Mouse (Mus musculus): ENCODE results near the gene Tspan9. TPM values are rescaled to one million over a fixed set of nuclear protein-coding genes. Genes with fewer than 3 reads are reported as not detected.
A peak's percentile ranks its signal among the peaks of the same experiment; 100 is the strongest.

Gene Tspan9
- total and polyA plus RNA-seq, 2 experiments: 23.2 to 40.0 TPM

DNA sequence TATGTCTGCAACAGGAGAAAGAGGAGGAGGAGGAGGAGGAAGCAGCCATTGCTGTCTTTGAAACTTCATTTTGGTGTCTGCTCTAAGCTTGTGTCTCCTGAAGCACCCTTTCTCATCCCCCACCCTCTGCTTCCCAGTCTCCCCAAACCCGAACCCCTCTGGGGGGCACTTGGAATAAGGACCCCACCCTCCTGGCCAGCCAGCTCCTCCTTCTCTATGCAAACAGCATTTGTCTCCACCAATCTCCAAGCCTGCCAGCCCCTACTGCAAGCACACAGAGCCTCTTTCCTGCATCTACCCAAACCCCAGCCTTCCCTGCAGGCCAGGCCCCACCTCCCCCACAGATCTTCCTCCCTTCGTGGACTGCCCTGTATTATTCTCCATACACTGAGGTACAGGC is 12.0 kb downstream of the Tspan9 start:
- no peak overlapping the region for H3K9ac ChIP-seq (ENCODE audit: low read depth, low read length)
- DNase-seq (ENCODE audit: extremely low read depth, low read depth, low spot score): no peak
- peaks cover 5% of the 10 kb centered on the region; the same call in 1 of the 2 replicates for H3K79me2 ChIP-seq (ENCODE audit: control insufficient read depth, insufficient read depth, low read length)
- no peak overlapping the region for H3K4me3 ChIP-seq (ENCODE audit: insufficient read depth, low read depth, low read length)
- WGBS: 84% methylated on average over 2 of the region's 2 CpGs
- no peaks in the 10 kb centered on the region for H3K36me3 ChIP-seq (ENCODE audit: control insufficient read depth, insufficient read depth, low read length)
- no peak overlapping the region for H3K27ac ChIP-seq (replicated peaks; ENCODE audit: insufficient read depth, low read depth, low read length)
- no peak for TF ChIP-seq POLR2A (IDR thresholded peaks at IDR 0.05; ENCODE audit: extremely low read depth, insufficient read depth, low read length)
- TF ChIP-seq CTCF (IDR thresholded peaks at IDR 0.05; ENCODE audit: low read depth, low read length): no peak
- peaks cover 33% of the 10 kb centered on the region for H3K4me1 ChIP-seq (ENCODE audit: control insufficient read depth, insufficient read depth, low read length)
- no peaks in the 10 kb centered on the region for H3K27me3 ChIP-seq (ENCODE audit: control insufficient read depth, insufficient read depth, low read length)

DNA sequence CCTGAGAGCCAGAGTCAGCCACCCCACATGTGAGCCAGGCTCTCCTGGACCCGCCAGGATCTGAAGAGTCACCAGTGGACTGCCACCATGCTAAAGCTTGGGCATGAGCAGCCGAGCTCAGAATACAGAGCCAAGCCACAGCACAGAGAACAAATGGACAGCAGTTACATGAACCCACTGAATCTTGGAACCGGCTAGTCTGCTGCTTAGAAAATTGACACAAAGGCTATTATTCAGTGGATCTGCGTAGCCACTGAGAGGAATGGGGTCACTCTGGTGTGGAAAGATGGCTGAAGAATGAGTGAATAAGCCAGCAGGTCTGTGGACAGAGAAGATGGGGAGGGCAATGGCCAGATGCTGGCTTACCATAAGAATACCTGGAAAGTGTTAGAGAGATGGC is 12.7 kb downstream of the Tspan9 start:
- Histone ChIP-seq H3K4me3 (ENCODE audit: insufficient read depth, low read depth, low read length) (no peak overlapping the region), H3K79me2 (ENCODE audit: control insufficient read depth, insufficient read depth, low read length) (0 out of 2 replicates have a peak, but pooled peaks cover 5% of the 10 kb centered on the region), H3K27me3 (ENCODE audit: control insufficient read depth, insufficient read depth, low read length) (no peaks in the 10 kb centered on the region), H3K27ac (replicated peaks; ENCODE audit: insufficient read depth, low read depth, low read length) (no peak overlapping the region), H3K36me3 (ENCODE audit: control insufficient read depth, insufficient read depth, low read length) (no peaks in the 10 kb centered on the region), H3K9ac (ENCODE audit: low read depth, low read length) (no peak overlapping the region), H3K4me1 (ENCODE audit: control insufficient read depth, insufficient read depth, low read length) (peaks cover 29% of the 10 kb centered on the region)
- TF ChIP-seq POLR2A (IDR thresholded peaks at IDR 0.05; ENCODE audit: extremely low read depth, insufficient read depth, low read length): no peak
- no peak for TF ChIP-seq CTCF (IDR thresholded peaks at IDR 0.05; ENCODE audit: low read depth, low read length)
- 88% methylated on average over 4 of the region's 4 CpGs for WGBS
- no peak for DNase-seq (ENCODE audit: extremely low read depth, low read depth, low spot score)

DNA sequence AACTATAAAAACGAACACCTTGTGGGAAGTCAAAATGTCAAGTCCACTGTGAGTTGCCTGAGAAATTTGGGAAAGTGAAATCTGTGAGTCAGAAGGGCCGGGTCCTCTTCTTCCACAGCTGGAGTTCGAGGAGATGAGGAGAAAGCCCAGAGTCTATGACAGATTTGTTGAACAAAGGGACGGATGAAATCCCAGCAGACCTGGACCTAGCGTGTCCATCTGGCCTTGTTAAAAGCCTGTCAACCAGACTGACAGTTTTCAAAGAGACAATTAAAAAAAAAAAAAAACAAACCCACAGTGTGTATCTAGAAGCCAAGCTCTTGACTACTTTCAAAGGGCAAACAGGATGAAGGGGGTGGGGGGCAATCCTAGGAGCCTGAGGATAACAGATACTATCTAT is 14.0 kb downstream of the Tspan9 start:
- Histone ChIP-seq H3K4me1 (ENCODE audit: control insufficient read depth, insufficient read depth, low read length) (peaks cover 30% of the 10 kb centered on the region), H3K4me3 (ENCODE audit: insufficient read depth, low read depth, low read length) (no peak overlapping the region)
- 90% methylated on average over 5 of the region's 5 CpGs for WGBS

DNA sequence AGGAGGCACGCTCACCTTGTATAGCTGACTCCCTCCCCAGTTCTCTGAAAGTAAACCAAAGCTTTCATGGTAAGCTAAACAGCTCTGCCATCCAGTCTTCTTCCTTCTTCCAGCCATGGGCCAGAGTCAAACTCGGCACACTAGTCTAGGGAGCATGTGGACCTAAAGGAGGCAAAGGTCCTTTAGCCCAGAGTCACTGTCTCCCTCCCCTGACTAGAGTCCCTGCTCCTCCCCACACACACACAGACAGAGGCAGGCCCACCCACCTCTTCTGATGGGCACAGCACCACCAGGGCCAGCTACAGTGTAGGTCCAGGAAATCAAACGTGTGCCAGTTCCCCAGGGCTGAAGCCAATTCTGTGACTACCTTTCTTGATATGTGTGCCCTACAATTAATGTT is 16.1 kb downstream of the Tspan9 start:
- 62% methylated on average over 3 of the region's 3 CpGs for WGBS
- Histone ChIP-seq H3K4me1 (ENCODE audit: control insufficient read depth, insufficient read depth, low read length) (peaks cover 29% of the 10 kb centered on the region), H3K27ac (replicated peaks; ENCODE audit: insufficient read depth, low read depth, low read length) (no peak overlapping the region), H3K4me3 (ENCODE audit: insufficient read depth, low read depth, low read length) (no peak overlapping the region), H3K36me3 (ENCODE audit: control insufficient read depth, insufficient read depth, low read length) (no peaks in the 10 kb centered on the region), H3K27me3 (ENCODE audit: control insufficient read depth, insufficient read depth, low read length) (no peaks in the 10 kb centered on the region), H3K79me2 (ENCODE audit: control insufficient read depth, insufficient read depth, low read length) (0 out of 2 replicates have a peak, but pooled peaks cover 5% of the 10 kb centered on the region), H3K9ac (ENCODE audit: low read depth, low read length) (no peak overlapping the region)
- TF ChIP-seq POLR2A (IDR thresholded peaks at IDR 0.05; ENCODE audit: extremely low read depth, insufficient read depth, low read length) (no peak), CTCF (IDR thresholded peaks at IDR 0.05; ENCODE audit: low read depth, low read length) (no peak)
- no peak for DNase-seq (ENCODE audit: extremely low read depth, low read depth, low spot score)

More for the DNA sequence above, 14.0 kb downstream of the Tspan9 start:
- no peaks in the 10 kb centered on the region for H3K36me3 ChIP-seq (ENCODE audit: control insufficient read depth, insufficient read depth, low read length)
- 0 out of 2 replicates have a peak, but pooled peaks cover 5% of the 10 kb centered on the region for H3K79me2 ChIP-seq (ENCODE audit: control insufficient read depth, insufficient read depth, low read length)
- TF ChIP-seq POLR2A (IDR thresholded peaks at IDR 0.05; ENCODE audit: extremely low read depth, insufficient read depth, low read length) (no peak), CTCF (IDR thresholded peaks at IDR 0.05; ENCODE audit: low read depth, low read length) (no peak)
- no peak overlapping the region for H3K9ac ChIP-seq (ENCODE audit: low read depth, low read length)
- no peak overlapping the region for H3K27ac ChIP-seq (replicated peaks; ENCODE audit: insufficient read depth, low read depth, low read length)
- no peak for DNase-seq (ENCODE audit: extremely low read depth, low read depth, low spot score)
- no peaks in the 10 kb centered on the region for H3K27me3 ChIP-seq (ENCODE audit: control insufficient read depth, insufficient read depth, low read length)

DNA sequence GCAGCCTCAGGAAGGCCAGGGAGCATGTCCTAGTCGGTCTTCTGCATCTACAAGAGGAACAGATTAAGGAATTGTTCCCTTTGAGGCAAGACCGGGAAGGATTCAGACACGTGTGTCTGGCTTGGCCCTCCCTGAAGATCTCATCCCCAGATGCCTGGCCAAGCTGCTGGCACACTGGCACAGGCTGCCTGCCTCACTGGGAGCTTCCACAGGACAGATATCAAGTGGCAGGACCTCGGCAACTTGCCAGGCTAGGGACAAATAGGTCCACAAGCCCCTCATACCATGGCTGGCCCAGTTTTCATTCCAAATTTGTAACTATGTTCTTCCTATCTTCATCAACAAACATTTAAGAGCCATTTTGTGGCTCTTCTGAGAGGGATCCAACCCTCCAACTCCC is 16.5 kb downstream of the Tspan9 start:
- 0 out of 2 replicates have a peak, but pooled peaks cover 5% of the 10 kb centered on the region for H3K79me2 ChIP-seq (ENCODE audit: control insufficient read depth, insufficient read depth, low read length)
- no peaks in the 10 kb centered on the region for H3K36me3 ChIP-seq (ENCODE audit: control insufficient read depth, insufficient read depth, low read length)
- no peak overlapping the region for H3K27ac ChIP-seq (replicated peaks; ENCODE audit: insufficient read depth, low read depth, low read length)
- TF ChIP-seq POLR2A (IDR thresholded peaks at IDR 0.05; ENCODE audit: extremely low read depth, insufficient read depth, low read length): no peak
- TF ChIP-seq CTCF (IDR thresholded peaks at IDR 0.05; ENCODE audit: low read depth, low read length): no peak
- no peaks in the 10 kb centered on the region for H3K27me3 ChIP-seq (ENCODE audit: control insufficient read depth, insufficient read depth, low read length)
- WGBS: 45% methylated on average over 4 of the region's 4 CpGs
- H3K4me3 ChIP-seq (ENCODE audit: insufficient read depth, low read depth, low read length): no peak overlapping the region
- H3K4me1 ChIP-seq (ENCODE audit: control insufficient read depth, insufficient read depth, low read length): peaks cover 33% of the 10 kb centered on the region
- no peak overlapping the region for H3K9ac ChIP-seq (ENCODE audit: low read depth, low read length)
- no peak for DNase-seq (ENCODE audit: extremely low read depth, low read depth, low spot score)

DNA sequence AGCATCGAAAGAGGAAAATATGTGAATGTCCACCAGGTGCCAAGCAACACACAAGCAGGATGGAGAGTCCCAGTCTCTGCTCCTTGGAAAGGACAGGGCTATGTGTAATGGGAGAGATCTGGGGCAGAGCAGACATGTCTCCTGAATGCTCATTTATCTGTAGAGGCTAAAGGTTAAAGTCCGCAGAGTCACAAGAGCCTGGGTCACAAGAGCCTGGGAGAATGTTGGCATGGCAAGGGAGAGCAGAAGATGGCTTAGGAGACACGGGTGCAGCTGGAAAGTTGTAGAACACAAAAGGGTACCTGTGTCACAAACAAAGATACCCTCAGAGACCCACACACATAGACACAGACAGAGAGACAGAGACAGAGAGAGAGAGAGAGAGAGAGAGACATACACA is 17.9 kb downstream of the Tspan9 start:
- Histone ChIP-seq H3K27ac (replicated peaks; ENCODE audit: insufficient read depth, low read depth, low read length) (peak overlapping the region; percentile 54; the same call in 1 of the 2 replicates), H3K79me2 (ENCODE audit: control insufficient read depth, insufficient read depth, low read length) (peaks cover 8% of the 10 kb centered on the region; the same call in 1 of the 2 replicates), H3K27me3 (ENCODE audit: control insufficient read depth, insufficient read depth, low read length) (no peaks in the 10 kb centered on the region), H3K9ac (ENCODE audit: low read depth, low read length) (no peak overlapping the region), H3K36me3 (ENCODE audit: control insufficient read depth, insufficient read depth, low read length) (no peaks in the 10 kb centered on the region), H3K4me3 (ENCODE audit: insufficient read depth, low read depth, low read length) (no peak overlapping the region), H3K4me1 (ENCODE audit: control insufficient read depth, insufficient read depth, low read length) (peaks cover 39% of the 10 kb centered on the region)
- TF ChIP-seq POLR2A (IDR thresholded peaks at IDR 0.05; ENCODE audit: extremely low read depth, insufficient read depth, low read length) (no peak), CTCF (IDR thresholded peaks at IDR 0.05; ENCODE audit: low read depth, low read length) (no peak)
- DNase-seq (ENCODE audit: extremely low read depth, low read depth, low spot score): peak; percentile 86
- WGBS: 24% methylated on average over 3 of the region's 3 CpGs
